8 mouse cellular contexts compared by ENCODE assay signal in the genomic region with DNA sequence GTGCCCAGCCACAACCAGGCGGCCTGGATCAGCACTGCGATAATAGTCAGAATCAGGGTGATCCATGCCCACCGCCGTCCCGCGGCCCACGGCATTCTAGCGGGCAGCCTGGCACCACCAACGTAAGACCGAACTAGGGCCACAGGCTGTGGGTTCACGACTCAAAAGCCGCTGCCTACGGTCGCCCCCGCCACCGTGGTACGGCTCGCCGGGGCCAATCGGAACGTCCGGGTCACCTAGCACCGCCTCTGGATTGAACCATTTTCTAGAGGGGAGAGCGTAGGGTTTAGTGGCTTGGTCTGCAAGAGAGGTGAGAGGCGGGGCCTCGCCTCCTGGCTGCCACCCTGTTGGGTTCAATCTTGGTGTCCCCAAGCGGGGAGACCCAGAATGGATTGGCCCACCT. TPM values are rescaled to one million over a fixed set of nuclear protein-coding genes. Genes with fewer than 3 reads are reported as not detected.
DNase-seq lines count a peak whose midpoint lies in the region; ATAC-seq and TF ChIP-seq lines count a peak whose summit lies in the region.

No protein-coding gene starts in this region.

- peak overlapping the region; percentile 54 for H3K4me3 ChIP-seq in forebrain, embryonic 14.5 days (ENCODE audit: low read depth, low read length)
- peak overlapping the region; percentile 75 for H3K4me3 ChIP-seq in layer of hippocampus, adult 2 months
- peak overlapping the region; percentile 76 for H3K4me3 ChIP-seq in lung, embryonic 14.5 days (ENCODE audit: low read depth, low read length)
- H3K4me3 ChIP-seq in olfactory bulb, adult 2 months (ENCODE audit: insufficient read depth, low read depth, low read length), result peak overlapping the region; percentile 77
- H3K4me3 ChIP-seq in thymus, adult 2 months (ENCODE audit: control insufficient read depth, insufficient read depth, low read length), result peak overlapping the region; percentile 88

- TF ChIP-seq CTCF in layer of hippocampus, adult 2 months (conservative IDR thresholded peaks at IDR 0.05), result peak; percentile 42
- peak; percentile 34 for TF ChIP-seq CTCF in lung, embryonic 14.5 days (IDR thresholded peaks at IDR 0.05; ENCODE audit: low read depth)
- no peak for TF ChIP-seq CTCF in olfactory bulb, adult 2 months (IDR thresholded peaks at IDR 0.05; ENCODE audit: insufficient read depth, low read depth, low read length)
- no peak; the same call in 1 of the 2 replicates for TF ChIP-seq CTCF in thymus, adult 2 months (IDR thresholded peaks at IDR 0.05; ENCODE audit: borderline replicate concordance, control insufficient read depth, extremely low read depth, insufficient read depth, low read length, poor library complexity)

- H3K36me3 ChIP-seq in forebrain, embryonic 14.5 days (ENCODE audit: control insufficient read depth, insufficient read depth, low read length), result peaks cover 14% of the 10 kb centered on the region
- H3K36me3 ChIP-seq in lung, embryonic 14.5 days (ENCODE audit: insufficient read depth), result peaks cover 15% of the 10 kb centered on the region
- no peaks in the 10 kb centered on the region for H3K36me3 ChIP-seq in thymus, adult 2 months (ENCODE audit: control insufficient read depth, insufficient read depth, low read length)

- peak; percentile 97 for DNase-seq in ES-CJ7 (ENCODE audit: low read depth, low spot score)
- DNase-seq in cerebellum, adult 11 months, result peak; percentile 93
- peak; percentile 97 for DNase-seq in forebrain, embryonic 14.5 days (ENCODE audit: low spot score)
- peak; percentile 88 for DNase-seq in heart, postnatal 25 days (ENCODE audit: low spot score)
- DNase-seq in layer of hippocampus, adult 2 months (ENCODE audit: low spot score in 2 of 2), result peak; percentile 88 to 95
- peak; percentile 98 for DNase-seq in lung, embryonic 14.5 days
- DNase-seq in thymus, adult 2 months, result peak; percentile 94

- peaks cover 8% of the 10 kb centered on the region for H3K4me1 ChIP-seq in forebrain, embryonic 14.5 days (ENCODE audit: control insufficient read depth, insufficient read depth, low read length)
- H3K4me1 ChIP-seq in lung, embryonic 14.5 days (ENCODE audit: insufficient read depth), result no peaks in the 10 kb centered on the region
- H3K4me1 ChIP-seq in olfactory bulb, adult 2 months (ENCODE audit: control insufficient read depth, insufficient read depth, low read length), result peaks cover 5% of the 10 kb centered on the region
- peaks cover 11% of the 10 kb centered on the region for H3K4me1 ChIP-seq in thymus, adult 2 months (replicated peaks; ENCODE audit: control insufficient read depth, insufficient read depth, low read length)

- no peaks in the 10 kb centered on the region for H3K27me3 ChIP-seq in forebrain, embryonic 14.5 days (replicated peaks; ENCODE audit: control insufficient read depth, insufficient read depth, low read length)
- no peaks in the 10 kb centered on the region for H3K27me3 ChIP-seq in lung, embryonic 14.5 days (ENCODE audit: insufficient read depth, low read length)
- H3K27me3 ChIP-seq in thymus, adult 2 months (ENCODE audit: control insufficient read depth, insufficient read depth, low read length), result no peaks in the 10 kb centered on the region

- H3K9ac ChIP-seq in forebrain, embryonic 14.5 days (ENCODE audit: low read length), result peak overlapping the region; percentile 70
- peak overlapping the region; percentile 73 for H3K9ac ChIP-seq in lung, embryonic 14.5 days

- under 1% methylated on average over 27 of the region's 27 CpGs for WGBS in forebrain, embryonic 14.5 days
- WGBS in lung, embryonic 14.5 days, result under 1% methylated on average over 27 of the region's 27 CpGs
- 0% methylated on average over 27 of the region's 27 CpGs for WGBS in olfactory bulb, adult 2 months
- under 1% methylated on average over 27 of the region's 27 CpGs for WGBS in thymus, adult 2 months

- peak overlapping the region; percentile 78 for H3K4me2 ChIP-seq in forebrain, embryonic 14.5 days (ENCODE audit: low read length)
- peak overlapping the region; percentile 85 for H3K4me2 ChIP-seq in lung, embryonic 14.5 days

- H3K27ac ChIP-seq in forebrain, embryonic 14.5 days (ENCODE audit: low read depth, low read length), result peak overlapping the region; percentile 40
- H3K27ac ChIP-seq in layer of hippocampus, adult 2 months, result peak overlapping the region; percentile 94
- peak overlapping the region; percentile 84 for H3K27ac ChIP-seq in lung, embryonic 14.5 days (ENCODE audit: low read depth)
- H3K27ac ChIP-seq in olfactory bulb, adult 2 months (ENCODE audit: insufficient read depth, low read depth, low read length), result peak overlapping the region; percentile 41; the same call in 1 of the 2 replicates
- peak overlapping the region; percentile 30 for H3K27ac ChIP-seq in thymus, adult 2 months (ENCODE audit: control insufficient read depth, insufficient read depth, low read length)

- no peaks in the 10 kb centered on the region for H3K9me3 ChIP-seq in forebrain, embryonic 14.5 days (replicated peaks; ENCODE audit: control insufficient read depth, low read length)
- 0 out of 2 replicates have a peak, but pooled peaks cover under 1% of the 10 kb centered on the region for H3K9me3 ChIP-seq in lung, embryonic 14.5 days (ENCODE audit: low read depth, low read length)

- intact Hi-C loops in heart, postnatal 25 days (cut with DNase I), result no loop called here

- ATAC-seq in forebrain, embryonic 14.5 days, result peak; percentile 96
- peak; percentile 96 for ATAC-seq in lung, embryonic 14.5 days (ENCODE audit: insufficient read depth)

- peak; percentile 93 for TF ChIP-seq POLR2A in olfactory bulb, adult 2 months (IDR thresholded peaks at IDR 0.05; ENCODE audit: insufficient read depth, low read depth, low read length)
- TF ChIP-seq POLR2A in thymus, adult 2 months (IDR thresholded peaks at IDR 0.05; ENCODE audit: control insufficient read depth, extremely low read depth, insufficient read depth, low read length, poor library complexity), result peak; percentile 68

RNA-seq across cellular contexts. Expression of gene Arid3c, which starts 10.2 kb away (rescaled TPM):
- polyA plus RNA-seq in forebrain, embryonic 14.5 days (2014; fragmentation: Nextera tagmentation; extraction: Ambion mirVana), result 0.12 and 0.15 TPM in 2 replicates
- total RNA-seq in heart, postnatal 25 days (2021), result not detected
- total RNA-seq in layer of hippocampus, adult 2 months (2021), result not detected
- not detected in 2 replicates for polyA plus RNA-seq in lung, embryonic 14.5 days (2014; fragmentation: Nextera tagmentation; extraction: Ambion mirVana)
- not detected in 2 replicates for polyA plus RNA-seq in olfactory bulb, adult 2 months (2012; ENCODE audit: insufficient read depth, insufficient read length, low replicate concordance, missing spikeins)
- polyA plus RNA-seq in thymus, adult 2 months (2012; rRNA removed), result 0.06 and 0.15 TPM in 2 replicates

RNA-seq across cellular contexts. Expression of gene Galt, which starts 13.9 kb away (rescaled TPM):
- 23.4 and 25.2 TPM in 2 replicates for polyA plus RNA-seq in forebrain, embryonic 14.5 days (2014; fragmentation: Nextera tagmentation; extraction: Ambion mirVana)
- total RNA-seq in heart, postnatal 25 days (2021), result 10 to 100 TPM; 52.1 to 52.9 TPM
- 10 to 100 TPM; 52.1 to 67.7 TPM for total RNA-seq in layer of hippocampus, adult 2 months (2021)
- polyA plus RNA-seq in lung, embryonic 14.5 days (2014; fragmentation: Nextera tagmentation; extraction: Ambion mirVana), result 25.6 and 26.9 TPM in 2 replicates
- not detected in 2 replicates for polyA plus RNA-seq in olfactory bulb, adult 2 months (2012; ENCODE audit: insufficient read depth, insufficient read length, low replicate concordance, missing spikeins)
- polyA plus RNA-seq in thymus, adult 2 months (2012; rRNA removed), result 189 and 211 TPM in 2 replicates

RNA-seq across cellular contexts. Expression of gene Sigmar1, which starts 14.8 kb away (rescaled TPM):
- 49.8 and 54.2 TPM in 2 replicates for polyA plus RNA-seq in forebrain, embryonic 14.5 days (2014; fragmentation: Nextera tagmentation; extraction: Ambion mirVana)
- total RNA-seq in heart, postnatal 25 days (2021), result 10 to 100 TPM; 18.0 to 19.6 TPM
- total RNA-seq in layer of hippocampus, adult 2 months (2021), result 10 to 100 TPM; 40.4 to 42.9 TPM
- polyA plus RNA-seq in lung, embryonic 14.5 days (2014; fragmentation: Nextera tagmentation; extraction: Ambion mirVana), result 82.5 and 94.6 TPM in 2 replicates
- not detected in 2 replicates for polyA plus RNA-seq in olfactory bulb, adult 2 months (2012; ENCODE audit: insufficient read depth, insufficient read length, low replicate concordance, missing spikeins)
- polyA plus RNA-seq in thymus, adult 2 months (2012; rRNA removed), result 57.5 and 65.6 TPM in 2 replicates

RNA-seq across cellular contexts. Expression of gene Dctn3, which starts 18.2 kb away (rescaled TPM):
- 301 and 330 TPM in 2 replicates for polyA plus RNA-seq in forebrain, embryonic 14.5 days (2014; fragmentation: Nextera tagmentation; extraction: Ambion mirVana)
- total RNA-seq in heart, postnatal 25 days (2021), result 10 to 100 TPM; 74.8 to 79.9 TPM
- 100 to 1,000 TPM; 136 to 153 TPM for total RNA-seq in layer of hippocampus, adult 2 months (2021)
- 103 and 106 TPM in 2 replicates for polyA plus RNA-seq in lung, embryonic 14.5 days (2014; fragmentation: Nextera tagmentation; extraction: Ambion mirVana)
- polyA plus RNA-seq in olfactory bulb, adult 2 months (2012; ENCODE audit: insufficient read depth, insufficient read length, low replicate concordance, missing spikeins), result not detected in 2 replicates
- polyA plus RNA-seq in thymus, adult 2 months (2012; rRNA removed), result 60.5 and 72.8 TPM in 2 replicates

RNA-seq across cellular contexts. Expression of gene Rpp25l, which starts 27.8 kb away (rescaled TPM):
- polyA plus RNA-seq in forebrain, embryonic 14.5 days (2014; fragmentation: Nextera tagmentation; extraction: Ambion mirVana), result 72.2 and 83.3 TPM in 2 replicates
- 10 to 100 TPM; 30.5 to 32.0 TPM for total RNA-seq in heart, postnatal 25 days (2021)
- 10 to 100 TPM; 29.4 to 31.0 TPM for total RNA-seq in layer of hippocampus, adult 2 months (2021)
- polyA plus RNA-seq in lung, embryonic 14.5 days (2014; fragmentation: Nextera tagmentation; extraction: Ambion mirVana), result 87.1 and 90.3 TPM in 2 replicates
- not detected in 2 replicates for polyA plus RNA-seq in olfactory bulb, adult 2 months (2012; ENCODE audit: insufficient read depth, insufficient read length, low replicate concordance, missing spikeins)
- 82.8 and 94.9 TPM in 2 replicates for polyA plus RNA-seq in thymus, adult 2 months (2012; rRNA removed)

Comparison
In these comparisons a context has a peak if more than half of its experiments do, and no peak if none do; other contexts are left out.
1. Peak in every context shown above with its lines: DNase-seq, ATAC-seq, H3K4me3 ChIP-seq and H3K27ac ChIP-seq.
2. H3K27ac ChIP-seq: peak in every context shown above with its lines; median percentile 94 in layer of hippocampus, adult 2 months; 84 in lung, embryonic 14.5 days; 41 in olfactory bulb, adult 2 months; 40 in forebrain, embryonic 14.5 days; 30 in thymus, adult 2 months.
3. CTCF ChIP-seq: peak in layer of hippocampus, adult 2 months (single experiment) and lung, embryonic 14.5 days (single experiment); none in olfactory bulb, adult 2 months (single experiment) and thymus, adult 2 months (single experiment).